Mouse (Mus musculus) kidney, embryonic 14.5 days (tissue): ENCODE results near the gene Pbx2. TPM values are rescaled to one million over a fixed set of nuclear protein-coding genes. Genes with fewer than 3 reads are reported as not detected.

Source experiments
- ATAC-seq: fragments of 200-750 bp; cut with Nextera tagmentation; 2 replicates; pipeline ENCODE4 v1.8.0; 2017; ENCODE audit warnings: moderate number of reproducible peaks, mild to moderate bottlenecking, moderate TSS enrichment, moderate library complexity; ENCODE audit not compliant: low FRiP score, low TSS enrichment
- H3K27ac ChIP-seq: fragments of 300-500 bp; sonication (generic); 2 replicates; pipeline ENCODE4 v1.5.1; 2014; ENCODE audit warnings: low read depth, mild to moderate bottlenecking, low read length, moderate library complexity, mixed read lengths
- H3K27me3 ChIP-seq: fragments of 300-500 bp; sonication (generic); 2 replicates; pipeline ENCODE4 v1.6.1; 2014; ENCODE audit warnings: mild to moderate bottlenecking, low read length; ENCODE audit not compliant: control insufficient read depth, insufficient read depth
- H3K36me3 ChIP-seq: fragments of 300-500 bp; sonication (generic); 2 replicates; pipeline ENCODE4 v1.6.1; 2014; ENCODE audit warnings: low read length, mixed read lengths; ENCODE audit not compliant: control insufficient read depth, insufficient read depth
- H3K4me1 ChIP-seq: fragments of 300-500 bp; sonication (generic); 2 replicates; pipeline ENCODE4 v1.6.1; 2014; ENCODE audit warnings: low read length, mixed read lengths; ENCODE audit not compliant: control insufficient read depth, insufficient read depth
- H3K4me2 ChIP-seq: fragments of 300-500 bp; sonication (generic); replicated peaks from 2 replicates; pipeline ENCODE4 v1.6.1; 2014; ENCODE audit warnings: low read depth, mild to moderate bottlenecking, low read length
- H3K4me3 ChIP-seq: fragments of 300-500 bp; sonication (generic); 2 replicates; pipeline ENCODE4 v1.5.1; 2014; ENCODE audit warnings: mild to moderate bottlenecking, low read length
- H3K9ac ChIP-seq: fragments of 300-500 bp; sonication (generic); 2 replicates; pipeline ENCODE4 v1.6.1; 2014; ENCODE audit warnings: low read depth, mild to moderate bottlenecking, low read length, moderate library complexity
- H3K9me3 ChIP-seq: fragments of 300-500 bp; sonication (generic); 2 replicates; pipeline ENCODE4 v1.6.1; 2016; ENCODE audit warnings: low read length; ENCODE audit not compliant: control insufficient read depth
- WGBS: fragments of 180-500 bp; shearing (Covaris S2); extraction: QIAGEN DNeasy Blood & Tissue Kit; methylation state at CpG from one replicate; pipeline ENCODE4 v1.1.7; 2014; 5-methylcytosine and 5-hydroxymethylcytosine counted together
- polyA plus RNA-seq: library from polyadenylated mRNA; unstranded; fragments of >200 nt; fragmentation: Nextera tagmentation; extraction: Ambion mirVana; gene quantifications from 2 replicates; pipeline ENCODE4 v1.2.1, GENCODE M21; 2014

The Pbx2 gene
- polyA plus RNA-seq, 1 experiment from 2014 or later: 17.8 TPM

GRCm38 (mm10) chr17:34603375-34604060 is 12.5 kb downstream of the Pbx2 start, which contains the start of gene Rnf5:
Gene Rnf5 (minus strand): TSS chr17:34603690.
- Histone ChIP-seq H3K4me1 (peaks cover 33% of the 10 kb centered on the region), H3K4me3 (peak within 1 kb of the TSS; percentile 99), H3K9ac (peak within 1 kb of the TSS; percentile 95), H3K27ac (peak within 1 kb of the TSS; percentile 95), H3K27me3 (no peaks in the 10 kb centered on the region), H3K9me3 (no peaks in the 10 kb centered on the region), H3K4me2 (peak within 1 kb of the TSS; percentile 93), H3K36me3 (peaks cover 16% of the 10 kb centered on the region)
- peak; percentile 96 for ATAC-seq
- under 1% methylated on average over 30 of the region's 30 CpGs for WGBS

DNA sequence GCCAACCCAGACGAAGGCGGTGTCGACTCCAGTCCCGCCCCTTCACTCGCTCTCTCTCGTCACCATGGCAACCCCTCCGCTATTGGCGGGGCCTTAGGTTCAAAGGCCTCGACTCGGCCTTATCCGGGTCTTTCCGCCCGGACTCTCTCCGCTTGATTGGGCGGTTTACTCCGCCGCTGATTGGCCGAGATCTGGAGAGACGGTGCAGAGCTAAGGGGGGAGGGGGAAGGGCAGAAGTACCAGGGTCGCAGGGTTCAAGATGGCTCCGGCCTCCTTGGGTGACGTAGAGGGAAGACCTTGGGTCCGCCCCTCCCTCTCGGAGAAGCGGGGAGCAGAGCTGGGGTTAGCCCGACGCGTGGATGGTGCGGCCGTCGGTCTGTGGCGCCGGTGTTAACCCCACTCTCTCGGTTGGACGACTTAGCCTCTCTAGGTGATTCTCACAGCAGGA is 13.0 kb downstream of the Pbx2 start, which contains the start of gene Agpat1:
Agpat1 (plus strand) TSS at position 202 of the 448 bp plus-strand sequence.
- under 1% methylated on average over 32 of the region's 35 CpGs for whole genome bisulfite sequencing
- Histone ChIP-seq H3K4me2 (peak within 1 kb of the TSS; percentile 93), H3K4me1 (peaks cover 35% of the 10 kb centered on the region), H3K36me3 (peaks cover 16% of the 10 kb centered on the region), H3K9me3 (no peaks in the 10 kb centered on the region), H3K27me3 (no peaks in the 10 kb centered on the region), H3K9ac (peak within 1 kb of the TSS; percentile 95), H3K27ac (peak within 1 kb of the TSS; percentile 95), H3K4me3 (peak within 1 kb of the TSS; percentile 99)
- peak; percentile 89 for ATAC-seq

DNA sequence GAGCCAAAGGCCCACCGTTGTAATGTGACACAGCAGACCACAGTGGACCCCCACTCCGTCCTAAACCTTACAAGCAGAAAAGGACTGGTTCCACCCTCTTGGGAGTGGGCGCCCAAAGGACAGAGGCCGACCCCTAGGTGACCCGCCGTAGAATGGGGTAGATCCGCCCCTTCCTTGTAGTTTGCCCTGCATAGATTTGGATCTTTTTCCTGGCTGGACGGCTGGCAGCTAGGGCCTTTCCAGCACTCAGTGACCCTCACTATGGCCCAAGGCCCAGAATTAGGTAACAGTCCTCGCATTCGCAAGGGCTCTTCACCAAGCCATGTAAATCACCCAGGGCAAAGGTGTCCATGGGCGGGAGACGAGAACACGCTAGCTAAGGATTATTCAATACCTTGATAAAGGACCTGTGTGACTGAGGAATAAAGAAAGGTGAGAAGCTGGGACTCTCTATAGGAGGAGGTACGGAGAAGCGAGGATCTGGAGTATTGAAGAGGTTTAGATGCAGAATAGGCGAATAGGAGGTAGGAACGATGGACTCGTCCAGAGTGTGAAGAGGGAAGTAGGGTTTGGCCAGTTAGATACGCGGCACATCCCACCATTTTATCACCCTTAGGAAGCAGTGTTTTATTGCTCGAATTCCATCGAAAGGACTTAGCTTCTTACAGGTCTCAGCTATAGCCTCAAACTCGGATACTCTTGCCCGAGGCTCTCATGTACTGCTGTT is 13.6 kb downstream of the Pbx2 start:
- WGBS: 9% methylated on average over 24 of the region's 24 CpGs
- H3K4me3 ChIP-seq: peak overlapping the region; percentile 99
- H3K36me3 ChIP-seq: peaks cover 16% of the 10 kb centered on the region
- H3K4me1 ChIP-seq: peaks cover 35% of the 10 kb centered on the region
- peak overlapping the region; percentile 95 for H3K27ac ChIP-seq
- peak overlapping the region; percentile 93 for H3K4me2 ChIP-seq
- no peaks in the 10 kb centered on the region for H3K27me3 ChIP-seq
- no peaks in the 10 kb centered on the region for H3K9me3 ChIP-seq
- peak; percentile 0; the same call in 1 of the 2 replicates for ATAC-seq
- H3K9ac ChIP-seq: peak overlapping the region; percentile 95

- WGBS: under 1% methylated on average over 20 of the region's 30 CpGs
- Histone ChIP-seq H3K4me3 (peak overlapping the region; percentile 99), H3K27ac (peak overlapping the region; percentile 95), H3K4me2 (peak overlapping the region; percentile 93), H3K9ac (peak overlapping the region; percentile 95), H3K27me3 (no peaks in the 10 kb centered on the region), H3K4me1 (peaks cover 35% of the 10 kb centered on the region), H3K9me3 (no peaks in the 10 kb centered on the region), H3K36me3 (peaks cover 13% of the 10 kb centered on the region)
- ATAC-seq: peak; percentile 56
Measured at GRCm38 (mm10) chr17:34605609-34606008, 14.5 kb downstream of the Pbx2 start.

DNA sequence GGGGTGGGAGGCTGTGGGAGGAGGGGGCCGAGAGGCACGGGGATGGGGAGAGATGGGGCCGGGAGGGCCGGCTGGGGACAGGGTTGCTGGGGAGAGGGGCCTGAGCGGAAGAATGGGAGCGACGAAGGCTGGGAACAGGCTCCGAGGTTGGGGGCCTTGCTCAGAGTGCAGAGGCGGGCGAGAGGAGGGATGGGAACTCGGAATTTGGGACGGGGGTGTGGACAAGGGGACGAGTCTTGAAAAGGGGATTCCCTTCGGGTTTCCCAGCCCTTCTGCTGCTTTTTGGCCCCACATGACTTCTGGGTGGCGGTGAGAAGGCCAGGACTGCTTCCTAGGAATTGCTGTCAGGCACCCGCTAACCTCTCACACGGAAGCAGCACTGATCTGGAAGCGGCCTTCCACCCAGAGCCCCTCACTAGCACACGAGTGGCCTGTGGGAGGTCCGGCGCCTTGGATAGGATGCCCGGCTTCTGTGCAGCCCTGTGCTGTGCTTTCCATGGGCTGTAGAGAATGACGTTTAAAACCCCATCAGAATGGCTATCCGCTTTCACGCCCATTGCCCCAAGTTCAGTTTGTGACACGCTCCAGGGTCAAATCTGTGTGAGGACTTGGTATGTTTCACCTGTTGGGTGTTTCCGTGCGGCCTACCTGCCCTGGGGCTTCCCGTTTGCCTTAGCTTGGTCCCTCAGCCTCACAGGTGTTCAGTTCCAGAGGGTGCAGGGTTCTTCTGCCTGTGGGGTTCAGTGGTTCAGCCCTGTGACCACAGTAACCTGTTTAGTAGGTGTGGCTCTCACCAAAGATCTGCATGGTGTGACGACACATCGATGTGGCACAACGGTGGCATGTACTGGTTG is 15.3 kb downstream of the Pbx2 start:
- peak; percentile 0; the same call in 1 of the 2 replicates for ATAC-seq
- WGBS: 13% methylated on average over 32 of the region's 32 CpGs
- Histone ChIP-seq H3K9ac (peak overlapping the region; percentile 95), H3K27me3 (no peaks in the 10 kb centered on the region), H3K4me3 (peak overlapping the region; percentile 99), H3K4me2 (peak overlapping the region; percentile 93), H3K36me3 (peaks cover 17% of the 10 kb centered on the region), H3K27ac (peak overlapping the region; percentile 95), H3K4me1 (peaks cover 35% of the 10 kb centered on the region), H3K9me3 (no peaks in the 10 kb centered on the region)

DNA sequence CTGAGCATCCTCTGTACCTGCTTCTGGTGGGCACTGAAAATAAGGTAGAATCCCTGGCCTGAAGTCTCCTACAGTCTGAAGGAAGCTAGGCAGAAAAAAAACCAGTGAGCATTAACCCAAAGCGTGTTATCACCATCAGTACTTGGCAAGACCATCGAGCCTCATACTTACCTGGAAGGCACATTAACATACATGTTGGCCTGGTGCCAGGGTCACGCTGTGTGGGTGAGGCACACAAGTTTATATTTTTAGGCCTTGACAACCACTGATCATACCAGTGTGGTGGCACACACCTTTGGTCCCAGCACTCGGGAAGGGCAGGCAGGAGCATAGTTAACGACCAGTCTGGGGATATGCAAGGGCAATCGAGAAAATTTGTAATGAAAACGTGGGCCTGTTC is 16.9 kb downstream of the Pbx2 start:
- H3K9ac ChIP-seq: no peak overlapping the region

DNA sequence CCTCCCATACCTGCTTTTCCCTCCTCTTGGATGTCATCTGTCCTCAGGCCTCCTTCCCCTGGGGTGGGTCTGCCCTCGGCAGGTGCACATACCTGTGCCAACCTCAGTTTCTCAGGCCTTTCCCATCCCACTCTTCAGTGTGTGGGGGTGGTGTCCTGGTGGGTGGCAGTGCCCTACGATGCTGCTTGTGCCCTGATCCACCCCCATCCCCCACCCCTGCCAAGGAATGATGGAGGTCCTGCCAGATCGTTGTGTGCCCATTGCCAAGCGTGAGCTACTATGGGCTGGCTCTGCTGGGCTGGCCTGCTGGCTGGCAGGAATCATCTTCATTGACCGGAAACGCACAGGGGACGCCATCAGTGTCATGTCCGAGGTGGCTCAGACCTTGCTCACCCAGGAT is 20.0 kb downstream of the Pbx2 start:
- Histone ChIP-seq H3K27me3 (no peaks in the 10 kb centered on the region), H3K36me3 (peaks cover 45% of the 10 kb centered on the region), H3K27ac (no peak overlapping the region), H3K9me3 (no peaks in the 10 kb centered on the region), H3K4me1 (peaks cover 21% of the 10 kb centered on the region), H3K4me3 (no peak overlapping the region), H3K4me2 (no peak overlapping the region), H3K9ac (no peak overlapping the region)
- no peak for ATAC-seq
- WGBS: 92% methylated on average over 8 of the region's 8 CpGs

More for the DNA sequence above, 16.9 kb downstream of the Pbx2 start:
- Histone ChIP-seq H3K4me3 (no peak overlapping the region), H3K27me3 (no peaks in the 10 kb centered on the region), H3K4me2 (no peak overlapping the region), H3K4me1 (peaks cover 27% of the 10 kb centered on the region), H3K9me3 (no peaks in the 10 kb centered on the region), H3K27ac (no peak overlapping the region), H3K36me3 (peaks cover 33% of the 10 kb centered on the region)
- no peak for ATAC-seq
- 78% methylated on average over 7 of the region's 7 CpGs for WGBS

- 85% methylated on average over 11 of the region's 11 CpGs for WGBS
- ATAC-seq: no peak
- Histone ChIP-seq H3K9me3 (no peaks in the 10 kb centered on the region), H3K4me2 (no peak overlapping the region), H3K27ac (no peak overlapping the region), H3K9ac (no peak overlapping the region), H3K4me3 (no peak overlapping the region), H3K27me3 (no peaks in the 10 kb centered on the region), H3K36me3 (peaks cover 52% of the 10 kb centered on the region), H3K4me1 (peaks cover 6% of the 10 kb centered on the region; the same call in 1 of the 2 replicates)
Measured at GRCm38 (mm10) chr17:34613054-34613645, 22.1 kb downstream of the Pbx2 start.
